Mouse (Mus musculus) liver, embryonic 14.5 days (tissue): ENCODE data around the gene Galm. TPM values are rescaled to one million over a fixed set of nuclear protein-coding genes. Genes with fewer than 3 reads are reported as not detected.

ENCODE experiments used
- ATAC-seq: fragments of 200-750 bp; cut with Nextera tagmentation; 2 replicates; pipeline ENCODE4 v1.8.0; 2017; ENCODE audit warnings: moderate number of reproducible peaks, mild to moderate bottlenecking, moderate library complexity; ENCODE audit not compliant: insufficient read depth
- DNase-seq, 3 experiments: peaks; one replicate each; pipeline ENCODE4 v3.0.0-alpha.2; 2012 to 2013; ENCODE audit warnings: low read depth in 3 of 3, low spot score in 3 of 3
- H3K27ac ChIP-seq: fragments of 300-500 bp; sonication (generic); 2 replicates; pipeline ENCODE4 v1.5.1; 2014; ENCODE audit warnings: moderate library complexity, mild to moderate bottlenecking, control low read depth, inconsistent platforms
- H3K27me3 ChIP-seq: fragments of 300-500 bp; sonication (generic); 2 replicates; pipeline ENCODE4 v1.6.1; 2014; ENCODE audit warnings: mild to moderate bottlenecking, low read length, moderate library complexity; ENCODE audit not compliant: control insufficient read depth, insufficient read depth
- H3K36me3 ChIP-seq: fragments of 300-500 bp; sonication (generic); replicated peaks from 2 replicates; pipeline ENCODE4 v1.6.1; 2014; ENCODE audit warnings: low read depth; ENCODE audit not compliant: control insufficient read depth, insufficient read depth
- H3K4me1 ChIP-seq, 2 experiments: fragments of 200-500 bp in 1 of 2; fragments of 300-500 bp in 1 of 2; sonication (generic) in 1 of 2; replicated peaks; 2 replicates each; pipeline ENCODE4 v1.6.1; 2012 to 2014; ENCODE audit warnings: antibody characterized with exemption in 1 of 2, inconsistent platforms in 1 of 2, low read length in 1 of 2; ENCODE audit not compliant: control insufficient read depth in 2 of 2, insufficient read depth in 2 of 2
- H3K4me2 ChIP-seq: fragments of 300-500 bp; sonication (generic); 2 replicates; pipeline ENCODE4 v1.6.1; 2014; ENCODE audit warnings: low read depth, mild to moderate bottlenecking, control low read depth, moderate library complexity
- H3K4me3 ChIP-seq, 2 experiments: fragments of 200-500 bp in 1 of 2; fragments of 300-500 bp in 1 of 2; sonication (generic) in 1 of 2; 2 replicates each; pipeline ENCODE4 v1.5.1; 2012 to 2014; ENCODE audit warnings: low read depth in 2 of 2, low read length in 2 of 2, mild to moderate bottlenecking in 2 of 2, control low read depth in 1 of 2, inconsistent platforms in 1 of 2, moderate library complexity in 1 of 2; ENCODE audit not compliant: insufficient read depth in 1 of 2
- H3K9ac ChIP-seq: fragments of 300-500 bp; sonication (generic); replicated peaks from 2 replicates; pipeline ENCODE4 v1.6.1; 2014; ENCODE audit warnings: mild to moderate bottlenecking, control low read depth, moderate library complexity
- H3K9me3 ChIP-seq: fragments of 300-500 bp; sonication (generic); 2 replicates; pipeline ENCODE4 v1.6.1; 2016; ENCODE audit warnings: low read length, mixed read lengths; ENCODE audit not compliant: control insufficient read depth
- CTCF ChIP-seq: IDR thresholded peaks from 2 replicates; pipeline ENCODE4 v1.5.1; 2016; ENCODE audit warnings: antibody characterized with exemption, low read depth, control low read depth
- EP300 ChIP-seq: IDR thresholded peaks from 2 replicates; pipeline ENCODE4 v1.6.1; 2016; ENCODE audit warnings: antibody characterized with exemption, low read depth
- WGBS: fragments of 180-500 bp; shearing (Covaris S2); extraction: QIAGEN DNeasy Blood & Tissue Kit; methylation state at CpG from one replicate; pipeline ENCODE4 v1.1.7; 2014; ENCODE audit not compliant: insufficient replicate concordance; 5-methylcytosine and 5-hydroxymethylcytosine counted together
- polyA plus RNA-seq, 2 experiments: library from polyadenylated mRNA; depleted of rRNA in 1 of 2; stranded (reverse) in 1 of 2; unstranded in 1 of 2; fragments of >200 nt; fragmentation: Nextera tagmentation in 1 of 2; extraction: Ambion mirVana in 1 of 2; gene quantifications; 2 replicates each; pipeline versions ENCODE4 v1.2.1 to v1.2.3; 2012 to 2014

Galm gene
- polyA plus RNA-seq, 2 experiments: 14.0 to 22.7 TPM

DNA sequence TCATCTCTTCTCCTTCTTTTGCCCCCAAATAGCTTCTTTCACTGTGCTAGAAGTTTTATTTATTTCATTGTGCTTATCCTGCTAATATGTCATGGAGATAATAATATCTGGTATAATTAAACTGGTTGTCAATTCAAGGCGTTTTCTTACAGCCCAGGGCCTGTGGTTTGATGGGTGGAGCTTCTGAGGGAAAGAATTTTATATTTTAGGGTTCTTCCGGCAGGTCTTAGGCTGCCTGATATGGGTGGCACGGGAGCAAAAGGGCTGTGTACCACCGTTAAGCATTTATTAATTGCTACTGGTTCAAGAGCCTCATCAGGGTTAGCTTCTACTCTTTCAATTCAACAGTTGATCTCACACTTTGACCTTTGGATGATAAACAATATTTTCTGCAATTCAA lies 5.2 kb downstream of the Galm start:
- H3K4me1 ChIP-seq: peaks cover 0 to 16% of the 10 kb centered on the region in 2 experiments; a peak in 2 of 4 replicates
- TF ChIP-seq CTCF (no peak), EP300 (no peak)
- no peak for ATAC-seq
- H3K9ac ChIP-seq: no peak overlapping the region
- DNase-seq: no peak
- H3K36me3 ChIP-seq: no peaks in the 10 kb centered on the region
- no peaks in the 10 kb centered on the region for H3K9me3 ChIP-seq
- H3K4me2 ChIP-seq: no peak overlapping the region
- H3K4me3 ChIP-seq: no peak overlapping the region
- H3K27ac ChIP-seq: no peak overlapping the region
- no peaks in the 10 kb centered on the region for H3K27me3 ChIP-seq
- WGBS: 38% methylated on average over 4 of the region's 4 CpGs

DNA sequence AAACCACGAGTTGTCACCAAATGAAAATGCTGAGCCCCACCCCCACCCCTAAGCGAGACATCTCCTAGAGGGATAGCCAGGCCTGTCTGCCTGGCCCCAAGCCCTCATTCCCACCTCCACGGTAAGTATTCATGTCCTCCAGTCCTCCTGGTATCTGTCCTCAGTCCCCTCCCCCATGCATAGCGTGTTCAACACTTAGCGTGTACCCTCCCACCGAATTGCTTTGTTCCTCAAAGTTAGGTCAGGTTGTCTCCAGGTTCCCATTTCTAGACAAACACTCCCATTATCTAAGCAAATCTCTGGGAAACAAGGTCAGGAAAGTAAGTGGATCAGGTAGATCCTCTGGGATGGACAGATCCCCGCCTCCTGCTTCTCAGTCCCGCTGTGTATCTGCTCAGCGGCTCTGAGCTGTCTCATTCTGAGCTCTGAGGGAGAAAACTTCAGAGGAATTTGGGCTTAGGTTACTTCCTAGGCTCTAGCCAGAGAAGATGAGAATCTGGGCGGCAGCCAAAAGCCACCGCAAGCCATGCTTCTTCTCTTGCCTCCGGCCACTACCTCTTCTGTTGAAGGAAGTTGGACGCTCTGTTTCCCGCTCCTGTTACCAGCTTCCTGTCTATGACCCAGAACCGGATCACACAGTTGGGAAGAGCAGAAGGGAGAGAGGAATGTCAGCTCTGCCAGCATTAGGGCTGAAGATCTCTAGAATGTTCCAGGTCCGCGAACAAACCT lies 11.3 kb downstream of the Galm start:
- H3K36me3 ChIP-seq: no peaks in the 10 kb centered on the region
- TF ChIP-seq EP300 (no peak), CTCF (no peak)
- H3K9me3 ChIP-seq: no peaks in the 10 kb centered on the region
- peaks cover 0 to 4% of the 10 kb centered on the region in 2 experiments; a peak in 1 of 4 replicates for H3K4me1 ChIP-seq
- H3K4me2 ChIP-seq: no peak overlapping the region
- H3K9ac ChIP-seq: no peak overlapping the region
- no peaks in the 10 kb centered on the region for H3K27me3 ChIP-seq
- 45% methylated on average over 17 of the region's 17 CpGs for WGBS
- no peak overlapping the region for H3K4me3 ChIP-seq
- ATAC-seq (no peak), DNase-seq (no peak)
- H3K27ac ChIP-seq: no peak overlapping the region

DNA sequence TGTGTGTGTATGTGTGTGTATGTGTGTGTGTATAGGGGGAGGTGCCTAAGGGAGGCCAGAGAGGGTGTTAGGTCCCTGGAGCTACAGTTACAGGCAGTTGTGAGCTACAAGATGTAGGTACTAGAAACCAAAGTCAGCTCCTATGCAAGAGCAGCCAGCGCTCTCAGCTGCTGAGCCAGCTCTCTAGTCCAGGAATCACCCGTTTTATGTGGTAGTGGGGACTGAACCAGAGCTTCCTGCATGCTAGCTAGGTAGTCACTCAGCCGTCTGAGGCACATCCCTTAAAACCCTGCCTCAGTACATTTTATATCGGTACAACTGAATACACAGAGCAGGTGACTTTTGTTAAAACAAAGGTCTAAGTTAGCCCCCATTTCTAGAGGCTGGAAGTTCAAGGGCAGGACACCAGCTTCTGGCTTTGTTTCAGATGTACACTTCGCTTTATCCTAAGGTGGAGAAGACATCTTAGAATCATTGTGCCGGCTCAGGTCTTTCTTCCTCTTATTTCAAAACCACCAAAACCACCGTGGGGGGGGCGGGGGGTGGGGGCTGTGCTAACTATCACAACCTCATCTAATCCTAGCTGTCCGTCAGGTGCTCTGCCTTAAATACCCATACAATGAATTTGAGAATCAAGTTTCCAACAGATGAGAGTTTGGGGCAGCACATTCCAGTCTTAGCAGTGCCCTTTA lies 12.6 kb downstream of the Galm start:
- Histone ChIP-seq H3K27ac (no peak overlapping the region), H3K36me3 (no peaks in the 10 kb centered on the region), H3K4me1 (peaks cover 0 to 6% of the 10 kb centered on the region in 2 experiments; a peak in 2 of 4 replicates), H3K4me2 (no peak overlapping the region), H3K9me3 (no peaks in the 10 kb centered on the region), H3K9ac (no peak overlapping the region), H3K4me3 (no peak overlapping the region), H3K27me3 (no peaks in the 10 kb centered on the region)
- TF ChIP-seq EP300 (no peak), CTCF (no peak)
- 13% methylated on average over 9 of the region's 9 CpGs for WGBS
- DNase-seq (no peak), ATAC-seq (no peak)

DNA sequence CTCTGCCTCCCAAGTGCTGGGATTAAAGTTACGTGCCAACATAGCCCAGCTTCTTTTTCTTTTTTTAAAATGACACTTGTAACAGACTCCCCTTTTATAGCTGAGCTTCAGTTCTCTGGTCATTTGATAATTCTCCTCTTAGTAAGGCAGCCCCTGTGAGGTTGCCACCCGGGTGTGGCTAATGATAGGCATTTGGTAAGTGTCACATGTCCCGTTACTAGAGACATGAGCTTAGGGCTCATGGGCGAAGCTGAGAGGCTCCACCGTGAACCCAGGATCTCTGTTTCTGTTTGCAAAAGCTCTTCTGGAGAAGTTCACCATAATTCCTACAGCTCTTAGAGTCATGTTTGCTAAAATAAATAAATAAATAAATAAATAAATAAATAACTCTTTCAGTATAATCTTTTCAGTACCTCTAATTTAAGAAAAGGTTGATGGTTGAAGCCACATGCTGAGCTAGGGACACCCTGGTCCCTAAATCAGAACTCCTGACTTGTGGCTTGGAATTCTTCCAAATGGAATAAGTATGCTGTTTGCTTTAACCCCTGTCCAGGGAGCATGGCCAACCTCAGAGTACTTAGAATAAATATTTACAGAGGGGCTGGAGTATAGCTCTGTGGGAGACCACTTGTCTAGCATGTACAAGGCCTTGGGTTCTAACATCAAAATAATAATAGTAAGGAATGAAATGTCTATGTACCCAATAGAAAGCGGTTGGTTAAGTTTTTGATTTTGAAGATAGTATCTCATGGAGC lies 16.4 kb downstream of the Galm start:
- Histone ChIP-seq H3K36me3 (no peaks in the 10 kb centered on the region), H3K4me1 (peaks cover 0 to 4% of the 10 kb centered on the region in 2 experiments; a peak in 2 of 4 replicates), H3K27me3 (no peaks in the 10 kb centered on the region), H3K27ac (no peak overlapping the region), H3K4me2 (no peak overlapping the region), H3K9me3 (no peaks in the 10 kb centered on the region), H3K4me3 (no peak overlapping the region), H3K9ac (no peak overlapping the region)
- TF ChIP-seq EP300 (no peak), CTCF (no peak)
- WGBS: 47% methylated on average over 6 of the region's 6 CpGs
- no peak for DNase-seq
- no peak for ATAC-seq

DNA sequence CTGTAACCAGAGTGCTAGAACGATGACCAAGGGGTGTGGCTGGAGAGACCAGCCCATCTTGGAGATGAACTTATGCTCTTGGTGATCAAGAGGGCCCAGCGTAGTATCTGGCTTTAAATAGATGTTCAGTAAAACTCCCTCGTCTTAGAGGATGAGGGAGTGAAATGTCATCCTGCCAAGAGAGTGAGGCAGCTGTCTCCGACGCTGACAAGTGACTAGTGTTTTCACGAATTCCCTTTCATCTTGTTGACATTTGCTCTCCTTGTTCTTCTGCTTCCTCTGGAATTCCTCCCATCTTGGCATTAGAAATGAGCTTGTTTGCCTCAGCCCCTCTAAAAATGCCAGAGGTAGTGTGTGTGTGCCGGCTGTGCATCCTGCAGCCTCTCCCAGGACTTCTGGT lies 17.9 kb downstream of the Galm start:
- Histone ChIP-seq H3K4me1 (peaks cover 0 to 4% of the 10 kb centered on the region in 2 experiments; a peak in 2 of 4 replicates), H3K9ac (no peak overlapping the region), H3K27me3 (no peaks in the 10 kb centered on the region), H3K4me3 (no peak overlapping the region), H3K4me2 (no peak overlapping the region), H3K36me3 (no peaks in the 10 kb centered on the region), H3K9me3 (no peaks in the 10 kb centered on the region), H3K27ac (no peak overlapping the region)
- DNase-seq (no peak), ATAC-seq (no peak)
- 29% methylated on average over 7 of the region's 7 CpGs for WGBS
- TF ChIP-seq CTCF: no peak
